Mouse (Mus musculus): ENCODE measurements around the gene Cdk19. TPM values are rescaled to one million over a fixed set of nuclear protein-coding genes. Genes with fewer than 3 reads are reported as not detected.

Cdk19 gene
- polyA plus RNA-seq, 1 experiment: 10.7 TPM

DNA sequence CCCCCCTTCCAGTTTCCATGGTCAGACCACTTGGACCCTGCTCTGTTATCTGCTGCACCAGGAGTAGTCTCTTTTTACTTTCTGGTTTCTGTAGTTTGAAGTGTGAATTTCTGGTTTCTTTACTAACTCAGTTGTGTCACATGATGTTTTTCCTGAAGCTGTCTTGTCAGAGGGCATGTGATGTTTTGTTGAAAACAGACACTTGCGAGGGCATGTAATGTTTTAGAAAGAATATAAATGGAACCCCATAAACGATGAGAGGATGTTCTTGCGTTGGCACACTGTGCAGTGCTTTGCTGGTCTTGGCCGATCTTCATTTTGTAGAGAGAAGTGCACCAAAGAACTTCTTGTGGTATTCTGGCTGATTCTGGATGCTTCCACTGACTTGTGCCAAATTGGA lies 46.8 kb downstream of the Cdk19 start:
- H3K27ac ChIP-seq (ENCODE audit: insufficient read depth, low read length): peak overlapping the region; percentile 62; the same call in 1 of the 2 replicates
- peaks cover 11% of the 10 kb centered on the region; the same call in 1 of the 2 replicates for H3K4me1 ChIP-seq (ENCODE audit: control insufficient read depth, insufficient read depth, insufficient read length)
- no peak overlapping the region for H3K4me3 ChIP-seq (ENCODE audit: extremely low read depth, insufficient read depth, insufficient read length)
- peak in 1 of 2 experiments; percentile 27 for DNase-seq (ENCODE audit: low read depth in 1 of 2, low spot score in 2 of 2)
- TF ChIP-seq CTCF (IDR thresholded peaks at IDR 0.05; ENCODE audit: extremely low read depth, insufficient read depth, insufficient read length, insufficient replicate concordance) (no peak), POLR2A (IDR thresholded peaks at IDR 0.05; ENCODE audit: low read depth, low read length) (no peak)
- no peaks in the 10 kb centered on the region for H3K27me3 ChIP-seq (ENCODE audit: control insufficient read depth, insufficient read depth, low read length)
- no peaks in the 10 kb centered on the region for H3K36me3 ChIP-seq (ENCODE audit: control insufficient read depth, insufficient read depth, low read length)
- 69% methylated on average over 4 of the region's 4 CpGs for WGBS

DNA sequence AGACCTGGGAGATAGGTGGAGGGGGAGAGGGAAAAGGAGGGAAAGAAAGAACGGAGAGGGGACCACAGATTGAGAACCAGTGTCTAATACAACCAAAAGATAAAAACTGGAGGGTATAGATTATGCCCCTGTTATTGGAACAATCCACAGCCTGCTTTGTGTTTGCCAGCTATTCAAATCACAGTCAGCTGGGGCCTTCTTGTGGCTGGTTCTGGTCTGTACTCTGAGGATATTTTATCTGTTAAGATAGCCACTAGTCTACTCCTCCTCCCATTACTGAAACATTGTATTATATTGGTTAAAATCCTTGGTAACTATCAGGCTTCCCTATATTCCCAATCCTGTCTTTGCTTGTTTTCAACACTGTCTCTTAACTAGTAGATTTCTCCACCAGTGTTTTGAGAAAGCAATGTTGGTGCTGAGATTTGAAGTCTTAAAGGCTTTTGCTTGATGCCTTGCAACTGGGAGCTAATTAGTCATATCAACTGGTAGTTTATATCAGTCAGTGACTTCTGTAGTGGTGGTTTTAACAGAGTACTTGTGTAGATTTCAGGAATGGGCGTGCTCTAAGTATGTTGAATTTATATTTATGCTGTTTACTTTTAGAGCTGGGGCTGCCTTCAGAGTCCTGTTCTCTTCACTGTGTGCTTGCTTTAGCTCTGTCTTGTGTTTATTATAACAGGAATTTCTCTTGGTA lies 54.2 kb downstream of the Cdk19 start:
- no peak for DNase-seq (ENCODE audit: low read depth in 1 of 2, low spot score in 2 of 2)
- peaks cover 2% of the 10 kb centered on the region; the same call in 1 of the 2 replicates for H3K4me1 ChIP-seq (ENCODE audit: control insufficient read depth, insufficient read depth, insufficient read length)
- H3K27me3 ChIP-seq (ENCODE audit: control insufficient read depth, insufficient read depth, low read length): no peaks in the 10 kb centered on the region
- no peak overlapping the region for H3K27ac ChIP-seq (ENCODE audit: insufficient read depth, low read length)
- TF ChIP-seq POLR2A (IDR thresholded peaks at IDR 0.05; ENCODE audit: low read depth, low read length) (no peak), CTCF (IDR thresholded peaks at IDR 0.05; ENCODE audit: extremely low read depth, insufficient read depth, insufficient read length, insufficient replicate concordance) (no peak)
- H3K4me3 ChIP-seq (ENCODE audit: extremely low read depth, insufficient read depth, insufficient read length): no peak overlapping the region
- 86% methylated on average over 2 of the region's 2 CpGs for WGBS
- H3K36me3 ChIP-seq (ENCODE audit: control insufficient read depth, insufficient read depth, low read length): 0 out of 2 replicates have a peak, but pooled peaks cover 1% of the 10 kb centered on the region

DNA sequence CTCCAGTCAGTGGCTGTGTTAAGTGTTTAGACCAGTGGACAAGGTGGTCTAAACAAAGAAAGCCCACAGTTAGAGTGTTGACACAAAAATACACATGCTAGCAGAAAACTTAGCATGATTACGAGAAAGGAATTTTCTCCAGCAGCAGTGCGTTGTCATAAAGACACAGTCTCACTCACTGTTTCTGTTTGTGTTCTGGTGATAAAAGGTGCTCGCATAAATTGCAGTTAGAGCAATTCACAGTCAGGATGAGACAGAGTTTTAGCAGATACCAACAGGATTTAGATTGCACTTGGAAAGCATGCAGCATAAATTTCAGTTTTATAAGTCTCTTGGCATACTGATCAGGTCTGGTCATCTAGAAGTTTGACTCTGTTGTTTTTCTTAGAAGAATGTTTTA lies 59.5 kb downstream of the Cdk19 start:
- 85% methylated on average over 3 of the region's 3 CpGs for WGBS
- no peak for DNase-seq (ENCODE audit: low read depth in 1 of 2, low spot score in 2 of 2)
- Histone ChIP-seq H3K27ac (ENCODE audit: insufficient read depth, low read length) (no peak overlapping the region), H3K27me3 (ENCODE audit: control insufficient read depth, insufficient read depth, low read length) (no peaks in the 10 kb centered on the region), H3K4me3 (ENCODE audit: extremely low read depth, insufficient read depth, insufficient read length) (no peak overlapping the region), H3K4me1 (ENCODE audit: control insufficient read depth, insufficient read depth, insufficient read length) (peaks cover 4% of the 10 kb centered on the region; the same call in 1 of the 2 replicates), H3K36me3 (ENCODE audit: control insufficient read depth, insufficient read depth, low read length) (0 out of 2 replicates have a peak, but pooled peaks cover 1% of the 10 kb centered on the region)
- TF ChIP-seq CTCF (IDR thresholded peaks at IDR 0.05; ENCODE audit: extremely low read depth, insufficient read depth, insufficient read length, insufficient replicate concordance): no peak
- TF ChIP-seq POLR2A (IDR thresholded peaks at IDR 0.05; ENCODE audit: low read depth, low read length): no peak

DNA sequence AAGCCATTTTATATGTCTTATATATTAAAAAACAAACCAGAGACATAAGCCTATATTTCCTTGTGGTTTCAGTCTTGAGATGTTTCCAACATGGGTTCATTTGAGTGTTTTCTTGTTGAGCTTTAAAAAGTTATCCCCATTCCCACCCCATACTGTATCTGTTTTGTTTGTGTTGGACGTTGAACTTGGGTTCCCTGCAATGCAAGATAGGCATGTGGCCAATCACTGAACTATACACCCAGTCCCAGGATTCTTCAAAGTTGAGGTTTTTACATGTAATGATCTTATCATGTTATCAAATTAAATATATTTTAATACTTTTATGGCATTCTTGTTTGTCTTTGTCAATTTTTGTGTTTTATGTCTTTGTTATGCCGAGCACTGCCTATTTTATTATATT lies 60.0 kb downstream of the Cdk19 start:
- Histone ChIP-seq H3K27me3 (ENCODE audit: control insufficient read depth, insufficient read depth, low read length) (no peaks in the 10 kb centered on the region), H3K27ac (ENCODE audit: insufficient read depth, low read length) (no peak overlapping the region), H3K4me3 (ENCODE audit: extremely low read depth, insufficient read depth, insufficient read length) (no peak overlapping the region), H3K36me3 (ENCODE audit: control insufficient read depth, insufficient read depth, low read length) (0 out of 2 replicates have a peak, but pooled peaks cover 1% of the 10 kb centered on the region), H3K4me1 (ENCODE audit: control insufficient read depth, insufficient read depth, insufficient read length) (peaks cover 4% of the 10 kb centered on the region; the same call in 1 of the 2 replicates)
- no peak for TF ChIP-seq POLR2A (IDR thresholded peaks at IDR 0.05; ENCODE audit: low read depth, low read length)
- no peak for TF ChIP-seq CTCF (IDR thresholded peaks at IDR 0.05; ENCODE audit: extremely low read depth, insufficient read depth, insufficient read length, insufficient replicate concordance)
- 83% methylated on average over 2 of the region's 2 CpGs for WGBS
- DNase-seq (ENCODE audit: low read depth in 1 of 2, low spot score in 2 of 2): no peak

DNA sequence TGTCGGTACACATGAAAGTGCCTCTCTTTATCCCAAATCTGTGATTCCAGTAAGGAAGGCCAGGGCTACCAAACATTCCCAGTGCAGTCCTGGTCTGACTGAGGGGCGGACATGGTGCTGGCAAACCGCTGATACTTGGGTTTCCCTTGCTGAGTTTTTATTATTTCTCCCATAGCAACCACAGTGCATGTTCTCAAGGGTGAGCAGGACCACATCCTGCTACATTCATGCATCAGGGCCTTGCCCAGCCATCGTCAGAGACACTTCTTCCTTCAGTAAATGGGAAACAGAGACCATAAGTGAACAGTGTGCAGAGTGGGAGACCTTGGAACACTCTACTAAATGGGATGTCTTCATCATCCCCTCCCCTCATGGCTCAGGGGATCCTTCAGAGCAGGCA lies 60.9 kb downstream of the Cdk19 start:
- peak in 1 of 2 experiments; percentile 28 for DNase-seq (ENCODE audit: low read depth in 1 of 2, low spot score in 2 of 2)
- Histone ChIP-seq H3K27me3 (ENCODE audit: control insufficient read depth, insufficient read depth, low read length) (no peaks in the 10 kb centered on the region), H3K27ac (ENCODE audit: insufficient read depth, low read length) (no peak overlapping the region), H3K4me3 (ENCODE audit: extremely low read depth, insufficient read depth, insufficient read length) (no peak overlapping the region), H3K36me3 (ENCODE audit: control insufficient read depth, insufficient read depth, low read length) (0 out of 2 replicates have a peak, but pooled peaks cover 1% of the 10 kb centered on the region), H3K4me1 (ENCODE audit: control insufficient read depth, insufficient read depth, insufficient read length) (peaks cover 4% of the 10 kb centered on the region; the same call in 1 of the 2 replicates)
- 48% methylated on average over 4 of the region's 4 CpGs for WGBS
- TF ChIP-seq CTCF (IDR thresholded peaks at IDR 0.05; ENCODE audit: extremely low read depth, insufficient read depth, insufficient read length, insufficient replicate concordance) (no peak), POLR2A (IDR thresholded peaks at IDR 0.05; ENCODE audit: low read depth, low read length) (no peak)

DNA sequence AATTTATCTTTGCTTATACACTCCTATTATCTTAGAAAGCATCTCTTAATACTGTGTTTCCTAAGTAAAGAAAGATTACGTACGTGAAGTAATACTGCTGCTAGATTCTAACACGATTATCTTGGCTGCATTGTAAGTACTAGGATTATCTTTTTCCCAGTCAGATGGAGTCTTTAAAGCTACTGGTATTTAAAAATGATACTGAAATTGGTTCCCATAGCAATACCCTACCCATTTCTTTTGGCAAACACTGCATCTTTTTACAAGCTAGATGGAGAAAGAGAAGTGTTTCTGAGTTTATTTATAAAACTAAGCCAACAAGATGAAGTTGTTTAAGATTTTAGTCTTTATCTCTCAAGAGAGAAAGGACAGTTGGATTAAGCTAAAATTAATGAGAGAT lies 67.3 kb downstream of the Cdk19 start:
- H3K27me3 ChIP-seq (ENCODE audit: control insufficient read depth, insufficient read depth, low read length): no peaks in the 10 kb centered on the region
- TF ChIP-seq CTCF (IDR thresholded peaks at IDR 0.05; ENCODE audit: extremely low read depth, insufficient read depth, insufficient read length, insufficient replicate concordance) (no peak), POLR2A (IDR thresholded peaks at IDR 0.05; ENCODE audit: low read depth, low read length) (no peak)
- H3K36me3 ChIP-seq (ENCODE audit: control insufficient read depth, insufficient read depth, low read length): no peaks in the 10 kb centered on the region
- H3K27ac ChIP-seq (ENCODE audit: insufficient read depth, low read length): no peak overlapping the region
- no peak overlapping the region for H3K4me3 ChIP-seq (ENCODE audit: extremely low read depth, insufficient read depth, insufficient read length)
- H3K4me1 ChIP-seq (ENCODE audit: control insufficient read depth, insufficient read depth, insufficient read length): no peaks in the 10 kb centered on the region
- 84% methylated on average over 3 of the region's 3 CpGs for WGBS
- no peak for DNase-seq (ENCODE audit: low read depth in 1 of 2, low spot score in 2 of 2)

DNA sequence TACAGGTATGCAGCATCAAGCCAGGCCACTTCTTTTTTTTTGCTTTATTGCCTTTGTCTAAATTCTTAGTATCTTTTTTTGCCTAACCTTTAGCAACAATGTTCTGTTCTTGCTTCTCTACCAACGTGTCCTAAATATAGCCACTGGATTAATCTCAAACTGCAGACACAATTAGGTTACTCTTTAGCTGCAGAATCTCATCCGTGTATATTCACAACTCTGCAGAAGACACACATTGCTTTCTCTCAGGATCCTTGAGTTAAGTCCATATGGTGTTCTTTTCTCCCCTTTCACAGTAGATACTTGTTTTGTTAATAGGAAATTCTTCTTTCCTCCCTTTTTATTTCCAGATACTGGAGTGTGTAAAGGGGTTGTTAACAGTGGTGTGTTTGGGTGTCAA lies 70.0 kb downstream of the Cdk19 start:
- Histone ChIP-seq H3K4me1 (ENCODE audit: control insufficient read depth, insufficient read depth, insufficient read length) (no peaks in the 10 kb centered on the region), H3K27ac (ENCODE audit: insufficient read depth, low read length) (no peak overlapping the region), H3K27me3 (ENCODE audit: control insufficient read depth, insufficient read depth, low read length) (no peaks in the 10 kb centered on the region), H3K36me3 (ENCODE audit: control insufficient read depth, insufficient read depth, low read length) (no peaks in the 10 kb centered on the region), H3K4me3 (ENCODE audit: extremely low read depth, insufficient read depth, insufficient read length) (no peak overlapping the region)
- WGBS: 91% methylated on average over 2 of the region's 2 CpGs
- DNase-seq (ENCODE audit: low read depth in 1 of 2, low spot score in 2 of 2): no peak
- TF ChIP-seq CTCF (IDR thresholded peaks at IDR 0.05; ENCODE audit: extremely low read depth, insufficient read depth, insufficient read length, insufficient replicate concordance) (no peak), POLR2A (IDR thresholded peaks at IDR 0.05; ENCODE audit: low read depth, low read length) (no peak)

Measured in spleen, adult 2 months (tissue).